Mouse (Mus musculus) liver, adult 2 months (tissue): Measurements from ENCODE around the gene Plvap. TPM values are rescaled to one million over a fixed set of nuclear protein-coding genes. Genes with fewer than 3 reads are reported as not detected.

Experiments
- DNase-seq: peaks from one replicate; pipeline ENCODE4 v3.0.0-alpha.2; 2011; ENCODE audit warnings: low read depth, low spot score; ENCODE audit errors: extremely low read depth
- H3K27ac ChIP-seq: fragments of 200-500 bp; replicated peaks from 2 replicates; pipeline ENCODE4 v1.5.1; 2012; ENCODE audit warnings: low read depth, mild to moderate bottlenecking, control low read depth, inconsistent platforms, low read length; ENCODE audit not compliant: insufficient read depth
- H3K27me3 ChIP-seq: fragments of 200-500 bp; 2 replicates; pipeline ENCODE4 v1.6.1; 2012; ENCODE audit warnings: mild to moderate bottlenecking, moderate library complexity, low read length, inconsistent platforms; ENCODE audit not compliant: control insufficient read depth, insufficient read depth
- H3K36me3 ChIP-seq: fragments of 200-500 bp; 2 replicates; pipeline ENCODE4 v1.6.1; 2012; ENCODE audit warnings: low read length, inconsistent platforms; ENCODE audit not compliant: control insufficient read depth, insufficient read depth
- H3K4me1 ChIP-seq: fragments of 200-500 bp; 2 replicates; pipeline ENCODE4 v1.6.1; 2011; ENCODE audit warnings: low read length; ENCODE audit not compliant: control insufficient read depth, insufficient read depth
- H3K4me3 ChIP-seq: fragments of 200-500 bp; 2 replicates; pipeline ENCODE4 v1.5.1; 2011; ENCODE audit warnings: low read depth, mild to moderate bottlenecking, control low read depth, low read length, moderate library complexity; ENCODE audit not compliant: insufficient read depth
- H3K79me2 ChIP-seq: fragments of 200-500 bp; 2 replicates; pipeline ENCODE4 v1.6.1; 2012; ENCODE audit warnings: inconsistent platforms, mild to moderate bottlenecking, low read length, moderate library complexity; ENCODE audit not compliant: control insufficient read depth, insufficient read depth
- H3K9ac ChIP-seq: fragments of 200-500 bp; 2 replicates; pipeline ENCODE4 v1.6.1; 2012; ENCODE audit warnings: low read depth, mild to moderate bottlenecking, control low read depth, inconsistent platforms, low read length
- CTCF ChIP-seq: fragments of 200-500 bp; IDR thresholded peaks from 2 replicates; pipeline ENCODE4 v1.5.1; 2011; ENCODE audit warnings: low read depth, low read length, control low read depth
- POLR2A ChIP-seq: fragments of 200-500 bp; IDR thresholded peaks from 2 replicates; pipeline ENCODE4 v1.6.1; 2011; ENCODE audit warnings: low read length, control low read depth; ENCODE audit not compliant: insufficient read depth; ENCODE audit errors: extremely low read depth
- WGBS: fragments of 180-500 bp; shearing (Covaris S2); methylation state at CpG from one replicate; pipeline ENCODE4 v1.1.7; 2018; 5-methylcytosine and 5-hydroxymethylcytosine counted together
- polyA plus RNA-seq: library from polyadenylated mRNA; depleted of rRNA; stranded (reverse); fragments of >200 nt; gene quantifications from 2 replicates; pipeline ENCODE4 v1.2.3, GENCODE M21; 2012; rRNA removed
- total RNA-seq: library from RNA; depleted of rRNA; stranded (reverse); fragments of >200 nt; gene quantifications from 2 replicates; pipeline ENCODE4 v1.2.3, GENCODE M21; 2014; rRNA removed

Gene Plvap
- total RNA-seq (15.3 and 22.8 TPM in 2 replicates), polyA plus RNA-seq (128 and 132 TPM in 2 replicates)

DNA sequence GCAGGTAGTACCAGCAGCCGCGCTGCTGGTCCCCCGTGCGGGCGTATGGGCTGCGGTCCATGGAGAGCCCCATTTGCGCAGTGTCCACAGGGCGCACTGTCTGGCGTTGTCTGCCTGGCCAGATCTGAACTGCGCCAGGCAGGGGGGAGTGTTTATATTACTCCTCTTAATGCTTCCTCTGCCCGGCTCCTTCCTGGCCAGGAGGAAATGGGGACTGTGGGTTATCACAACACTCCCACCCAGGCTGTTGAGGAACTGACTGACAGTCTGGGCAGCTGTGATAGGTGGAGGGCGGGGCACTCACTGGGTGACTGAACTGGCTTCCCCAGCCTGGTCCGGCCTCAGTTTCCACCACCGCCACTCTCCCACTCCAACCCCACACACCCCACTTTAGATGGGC lies at the start of gene Plvap:
Gene Plvap, minus strand, starts transcription at position 109 of the 400 bp plus-strand sequence.
- no peaks in the 10 kb centered on the region for H3K79me2 ChIP-seq
- H3K9ac ChIP-seq, result peak within 1 kb of the TSS; percentile 53
- peak within 1 kb of the TSS; percentile 27; the same call in 1 of the 2 replicates for H3K27ac ChIP-seq
- DNase-seq, result no peak
- 0 out of 2 replicates have a peak, but pooled peaks cover 3% of the 10 kb centered on the region for H3K27me3 ChIP-seq
- no peaks in the 10 kb centered on the region; the same call in 1 of the 2 replicates for H3K4me1 ChIP-seq
- TF ChIP-seq CTCF (no peak), POLR2A (no peak)
- 46% methylated on average over 14 of the region's 14 CpGs for WGBS
- no peaks in the 10 kb centered on the region for H3K36me3 ChIP-seq
- H3K4me3 ChIP-seq, result peak within 1 kb of the TSS; percentile 45

GRCm38 (mm10) chr8:71560765-71561164 lies 49.2 kb upstream of the Plvap start:
- 86% methylated on average over 5 of the region's 5 CpGs for WGBS
- Histone ChIP-seq H3K27ac (no peak overlapping the region), H3K27me3 (peaks cover 13% of the 10 kb centered on the region), H3K4me3 (no peak overlapping the region), H3K9ac (no peak overlapping the region), H3K4me1 (peaks cover 8% of the 10 kb centered on the region; the same call in 1 of the 2 replicates), H3K36me3 (no peaks in the 10 kb centered on the region), H3K79me2 (no peaks in the 10 kb centered on the region)
- no peak for TF ChIP-seq POLR2A
- no peak for TF ChIP-seq CTCF
- DNase-seq, result no peak

GRCm38 (mm10) chr8:71560071-71560470 lies 48.5 kb upstream of the Plvap start:
- H3K27me3 ChIP-seq, result peaks cover 13% of the 10 kb centered on the region

DNA sequence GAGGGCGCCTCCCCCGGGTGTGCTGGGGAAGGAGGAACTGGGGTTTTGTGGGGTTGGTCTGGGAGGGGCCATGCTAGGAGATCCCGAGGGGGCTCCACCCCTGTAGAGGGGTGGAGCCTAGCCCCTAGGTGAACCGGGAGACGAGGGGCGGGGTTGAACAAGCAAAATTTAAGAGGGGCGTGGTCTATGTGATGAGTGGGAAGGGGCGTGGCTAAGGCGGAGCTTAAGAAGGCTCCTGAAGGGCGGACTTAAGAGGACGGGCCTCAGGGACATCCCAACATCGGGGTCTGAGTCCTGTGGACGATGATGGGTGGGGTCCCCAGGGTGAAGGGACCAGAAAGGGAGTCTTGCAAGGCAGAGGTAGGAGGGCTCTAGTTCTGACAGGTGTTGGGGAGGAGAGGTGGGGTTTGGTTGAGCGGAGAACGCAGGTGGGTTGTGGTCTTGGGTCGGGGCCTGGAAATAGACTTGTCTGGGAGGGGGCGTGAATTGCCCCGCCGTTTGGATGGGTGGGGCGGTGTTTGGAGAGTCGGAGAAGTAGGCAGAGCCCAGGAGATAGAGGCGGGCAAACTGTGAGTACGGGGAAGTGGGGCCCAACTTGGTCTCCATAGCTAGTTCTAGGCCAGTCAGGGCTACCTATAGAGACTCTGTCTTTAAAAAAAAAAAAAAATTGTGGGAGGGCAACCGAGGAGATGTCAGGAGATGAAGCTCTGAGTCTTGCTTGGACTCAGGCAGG lies 47.6 kb upstream of the Plvap start:
- WGBS, result 7% methylated on average over 24 of the region's 24 CpGs
- H3K79me2 ChIP-seq, result no peaks in the 10 kb centered on the region
- peak; percentile 67 for DNase-seq
- TF ChIP-seq POLR2A (no peak), CTCF (no peak)
- H3K9ac ChIP-seq, result no peak overlapping the region
- no peak overlapping the region for H3K27ac ChIP-seq
- H3K4me1 ChIP-seq, result peaks cover 8% of the 10 kb centered on the region; the same call in 1 of the 2 replicates
- H3K36me3 ChIP-seq, result no peaks in the 10 kb centered on the region
- H3K4me3 ChIP-seq, result peak overlapping the region; percentile 71
- peaks cover 13% of the 10 kb centered on the region for H3K27me3 ChIP-seq

More at GRCm38 (mm10) chr8:71560071-71560470, 48.5 kb upstream of the Plvap start:
- Histone ChIP-seq H3K79me2 (no peaks in the 10 kb centered on the region), H3K4me3 (no peak overlapping the region), H3K4me1 (peaks cover 8% of the 10 kb centered on the region; the same call in 1 of the 2 replicates), H3K36me3 (no peaks in the 10 kb centered on the region), H3K9ac (no peak overlapping the region), H3K27ac (no peak overlapping the region)
- WGBS, result 68% methylated on average over 3 of the region's 3 CpGs
- TF ChIP-seq POLR2A (no peak), CTCF (no peak)
- no peak for DNase-seq

DNA sequence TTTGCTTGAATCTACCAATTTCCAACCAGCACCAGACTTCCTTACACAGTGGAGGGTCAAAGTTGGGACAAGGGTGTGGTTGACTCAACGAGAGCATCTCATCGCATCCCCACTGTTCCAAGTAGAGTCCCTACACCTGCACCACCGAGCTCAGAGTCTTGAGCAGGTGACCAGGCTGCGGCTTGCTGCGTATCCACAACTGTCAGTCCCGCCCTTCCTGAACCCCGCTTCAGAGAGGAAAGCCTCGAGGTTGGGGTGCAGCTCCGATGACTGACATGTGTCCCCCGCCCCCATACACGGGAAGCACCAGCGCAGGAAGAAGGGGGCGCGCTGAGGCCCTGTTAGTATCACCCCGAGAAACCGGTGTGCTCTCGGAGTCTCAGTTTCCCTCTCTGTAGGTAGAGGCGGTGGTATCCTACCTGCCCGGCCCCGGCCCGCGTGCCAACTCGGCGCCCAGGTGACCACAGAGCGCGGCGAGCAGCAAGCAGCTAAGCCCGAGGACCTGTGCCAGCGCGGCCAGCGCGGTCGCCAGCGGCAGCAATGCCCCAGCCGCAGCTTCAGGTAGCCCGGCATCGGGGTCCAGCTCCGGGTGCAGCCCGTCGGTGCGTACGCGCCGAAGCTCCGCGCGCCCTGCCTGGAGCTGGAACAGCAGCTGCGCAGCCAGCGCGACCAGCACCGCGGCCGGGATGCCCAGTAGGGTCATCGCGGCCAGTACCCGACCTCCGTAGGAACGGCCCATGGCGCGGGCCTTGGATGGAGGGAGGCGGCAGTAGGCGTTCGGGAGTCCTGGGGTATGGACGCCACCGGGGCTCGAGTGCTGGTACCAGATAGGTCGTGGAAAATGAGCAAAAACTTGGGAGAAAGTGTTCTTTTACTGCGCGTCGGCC lies 46.8 kb upstream of the Plvap start, which contains the start of gene Tmem221:
Gene Tmem221, minus strand, starts transcription at position 801 of the 887 bp plus-strand sequence.
- 7% methylated on average over 70 of the region's 70 CpGs for WGBS
- Histone ChIP-seq H3K4me3 (peak within 1 kb of the TSS; percentile 71), H3K4me1 (peaks cover 8% of the 10 kb centered on the region; the same call in 1 of the 2 replicates), H3K27ac (no peak within 1 kb of the TSS), H3K79me2 (no peaks in the 10 kb centered on the region), H3K36me3 (no peaks in the 10 kb centered on the region), H3K9ac (peak within 1 kb of the TSS; percentile 59), H3K27me3 (peaks cover 13% of the 10 kb centered on the region)
- no peak for TF ChIP-seq POLR2A
- TF ChIP-seq CTCF, result no peak
- no peak for DNase-seq
